Mouse (Mus musculus): Measurements from ENCODE around the gene Nxn. TPM values are rescaled to one million over a fixed set of nuclear protein-coding genes. Genes with fewer than 3 reads are reported as not detected.
"Not testable (repeated sequence)": the region's sequence is repeated elsewhere in the genome, so short reads cannot be mapped to it uniquely, and the experiment has no call there.

The Nxn gene
- total RNA-seq, 2 experiments from 2014 or later, result 11.1 to 13.0 TPM

- DNase-seq (ENCODE audit: low spot score in 2 of 2), result peak; percentile 13 to 41
Observed at GRCm38 (mm10) chr11:76216681-76217389, 182.1 kb downstream of the Nxn start.

DNA sequence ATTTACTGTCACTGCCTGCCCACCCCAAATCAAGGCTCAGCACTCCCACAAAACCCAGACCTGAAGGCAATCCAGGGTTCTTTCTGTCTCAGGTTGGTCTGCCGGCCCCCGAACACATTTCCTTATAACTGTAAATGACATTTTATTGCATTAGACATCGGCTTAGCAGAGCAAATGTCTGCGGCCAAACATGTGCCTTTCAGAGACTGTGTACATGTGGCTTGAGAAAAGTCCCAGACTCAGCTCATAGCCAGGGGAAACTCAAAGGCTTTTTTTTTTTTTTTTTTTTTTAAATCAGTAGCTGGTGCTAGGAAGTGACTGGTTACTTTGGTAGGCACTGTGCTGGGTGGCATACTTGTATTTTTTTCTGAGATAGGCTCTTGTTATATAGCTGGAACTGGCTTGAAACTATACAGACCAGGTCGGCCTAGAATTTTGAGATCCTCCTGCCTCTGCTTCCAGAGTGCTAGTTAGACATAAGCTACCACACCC is 182.8 kb downstream of the Nxn start:
- DNase-seq (ENCODE audit: low spot score in 2 of 2), result no peak

- DNase-seq (ENCODE audit: low spot score in 2 of 2), result no peak
Observed at GRCm38 (mm10) chr11:76215011-76215410, 183.9 kb downstream of the Nxn start.

DNA sequence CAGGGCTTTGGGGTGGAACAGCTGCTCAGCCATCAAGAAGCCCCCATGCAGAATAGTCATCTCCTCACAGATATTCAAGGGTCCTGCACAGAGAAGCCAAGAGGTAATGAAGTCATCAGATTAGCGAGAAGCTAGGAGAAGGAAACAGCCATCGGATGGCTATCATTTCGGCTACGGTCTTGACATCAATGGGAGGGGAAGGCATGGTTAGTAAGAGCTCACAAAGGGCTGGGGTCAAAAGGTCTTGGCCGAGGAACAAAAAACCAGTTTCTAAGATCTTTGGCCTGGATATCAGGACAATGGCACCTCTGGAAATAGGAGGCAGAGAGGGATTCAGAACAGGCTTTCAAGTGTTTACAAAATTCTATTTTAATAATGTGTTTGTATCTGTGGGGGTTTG is 185.1 kb downstream of the Nxn start:
- DNase-seq (ENCODE audit: low spot score in 2 of 2), result no peak

DNA sequence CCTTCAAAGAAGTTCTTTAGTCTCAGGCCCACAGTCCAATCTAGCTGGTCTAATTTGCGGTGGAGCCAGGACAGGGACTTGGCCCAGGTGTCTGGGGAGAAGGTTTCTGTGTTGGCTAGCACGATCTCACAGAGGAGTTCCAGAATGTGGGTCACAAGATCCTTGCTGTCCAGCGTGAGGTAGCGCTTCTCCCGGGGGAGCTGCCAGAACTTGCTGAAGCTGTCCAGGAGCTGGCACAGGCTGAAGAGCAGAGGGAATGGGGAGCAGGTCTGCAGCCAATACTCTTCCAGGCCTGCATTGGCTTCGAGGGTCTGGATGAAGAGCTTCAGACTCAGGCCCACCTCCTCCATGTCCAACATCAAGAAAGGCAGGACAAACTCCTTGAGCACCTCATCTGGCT is 187.3 kb downstream of the Nxn start:
- not testable (repeated sequence) for DNase-seq (ENCODE audit: low spot score in 2 of 2)

- no peak for DNase-seq (ENCODE audit: low spot score in 2 of 2)
Observed at GRCm38 (mm10) chr11:76210228-76210985, 188.5 kb downstream of the Nxn start.

Other genes starting within 250 kb of the Nxn start
- 10 to 100 TPM; 75.2 to 75.6 TPM for gene Vps53, start 219.5 kb downstream of the Nxn start, total RNA-seq (2021)
- gene Fam57a, start 219.5 kb downstream of the Nxn start, total RNA-seq (2021), result 10 to 100 TPM; 20.2 to 22.3 TPM
- gene Dbil5, start 181.5 kb downstream of the Nxn start, total RNA-seq (2021), result 1 to 10 TPM in 1 of 2 experiments, under 1 TPM in 1; 0.69 to 1.3 TPM
- gene Gemin4, start 181.5 kb downstream of the Nxn start, total RNA-seq (2021), result 10 to 100 TPM; 11.5 to 11.6 TPM
- 10 to 100 TPM; 17.6 to 18.2 TPM for gene Mrm3, start 155.4 kb downstream of the Nxn start, total RNA-seq (2021)
- gene Glod4, start 155.4 kb downstream of the Nxn start, total RNA-seq (2021), result 10 to 100 TPM; 48.6 to 66.6 TPM
- 10 to 100 TPM; 38.1 to 39.9 TPM for gene Timm22, start 7.8 kb upstream of the Nxn start, total RNA-seq (2021)
- gene Abr, start 223.2 kb upstream of the Nxn start, total RNA-seq (2021), result 100 to 1,000 TPM; 299 to 308 TPM